ENCODE assay signal across 8 mouse cellular contexts in genomic region chr2:59484438-59484837, GRCm38 (mm10). TPM values are rescaled to one million over a fixed set of nuclear protein-coding genes. Genes with fewer than 3 reads are reported as not detected.
A peak's percentile ranks its signal among the peaks of the same experiment; 100 is the strongest.
DNase-seq lines count a peak whose midpoint lies in the region; ATAC-seq lines count a peak whose summit lies in the region.

Gene Dapl1, plus strand, starts transcription at chr2:59484653.

- H3K36me3 ChIP-seq in midbrain, embryonic 11.5 days (ENCODE audit: control insufficient read depth, insufficient read depth, low read length) = no peaks in the 10 kb centered on the region
- no peaks in the 10 kb centered on the region for H3K36me3 ChIP-seq in midbrain, embryonic 16.5 days (ENCODE audit: control insufficient read depth, insufficient read depth, low read length)

- intact Hi-C loops in heart, postnatal 25 days (cut with DNase I) = no loop called here

- no peaks in the 10 kb centered on the region for H3K27me3 ChIP-seq in midbrain, embryonic 11.5 days (ENCODE audit: control insufficient read depth, insufficient read depth, low read length)
- H3K27me3 ChIP-seq in midbrain, embryonic 16.5 days (ENCODE audit: control insufficient read depth, insufficient read depth, low read depth, low read length) = no peaks in the 10 kb centered on the region

- H3K4me3 ChIP-seq in midbrain, embryonic 11.5 days (ENCODE audit: low read depth, low read length) = no peak within 1 kb of the TSS
- no peak within 1 kb of the TSS for H3K4me3 ChIP-seq in midbrain, embryonic 16.5 days (ENCODE audit: low read depth, low read length)

- peak; percentile 28 for DNase-seq in adrenal gland, postnatal 25 days
- DNase-seq in adrenal gland, adult 2 months = no peak
- DNase-seq in midbrain, embryonic 11.5 days (ENCODE audit: low spot score, missing footprints) = no peak
- peak; percentile 76 for DNase-seq in fat pad, adult 2 months (ENCODE audit: extremely low read depth, low read depth, low spot score)
- peak; percentile 94 for DNase-seq in retina, postnatal 1 day
- DNase-seq in ovary, postnatal 14 days (ENCODE audit: low spot score) = no peak
- DNase-seq in heart, postnatal 25 days (ENCODE audit: low spot score) = no peak

- no peak within 1 kb of the TSS for H3K9ac ChIP-seq in midbrain, embryonic 11.5 days (ENCODE audit: low read length)
- no peak within 1 kb of the TSS for H3K9ac ChIP-seq in midbrain, embryonic 16.5 days (ENCODE audit: low read depth, low read length)

- no peak within 1 kb of the TSS for H3K4me2 ChIP-seq in midbrain, embryonic 11.5 days
- no peak within 1 kb of the TSS for H3K4me2 ChIP-seq in midbrain, embryonic 16.5 days (ENCODE audit: low read length)

- H3K27ac ChIP-seq in midbrain, embryonic 11.5 days (ENCODE audit: low read depth, low read length) = no peak within 1 kb of the TSS
- no peak within 1 kb of the TSS for H3K27ac ChIP-seq in midbrain, embryonic 16.5 days (ENCODE audit: low read length)

- no peaks in the 10 kb centered on the region; the same call in 1 of the 2 replicates for H3K4me1 ChIP-seq in midbrain, embryonic 11.5 days (ENCODE audit: control insufficient read depth, insufficient read depth, low read length)
- peaks cover 7% of the 10 kb centered on the region; the same call in 1 of the 2 replicates for H3K4me1 ChIP-seq in midbrain, embryonic 16.5 days (ENCODE audit: control insufficient read depth, insufficient read depth, low read length)

- peak; percentile 5; the same call in 1 of the 2 replicates for ATAC-seq in midbrain, embryonic 11.5 days (ENCODE audit: low FRiP score)
- no peak for ATAC-seq in midbrain, embryonic 16.5 days

- 72% methylated on average over 9 of the region's 9 CpGs for WGBS in midbrain, embryonic 11.5 days
- WGBS in midbrain, embryonic 16.5 days = 68% methylated on average over 9 of the region's 9 CpGs

- H3K9me3 ChIP-seq in midbrain, embryonic 11.5 days (ENCODE audit: control insufficient read depth, low read length) = no peaks in the 10 kb centered on the region
- no peaks in the 10 kb centered on the region for H3K9me3 ChIP-seq in midbrain, embryonic 16.5 days (replicated peaks; ENCODE audit: control insufficient read depth, low read length, poor library complexity, severe bottlenecking)

RNA-seq across cellular contexts. Expression of gene Dapl1, which starts in this region (rescaled TPM):
- total RNA-seq in adrenal gland, postnatal 25 days (2021) = 0.61 TPM in 1 of 2 replicates, not detected in the other
- not detected for total RNA-seq in adrenal gland, adult 2 months (2021)
- polyA plus RNA-seq in adrenal gland, adult 2 months (2012; rRNA removed) = not detected in 2 replicates
- 0.42 TPM in 1 of 2 replicates, not detected in the other for polyA plus RNA-seq in midbrain, embryonic 11.5 days (2014; fragmentation: Nextera tagmentation; extraction: Ambion mirVana)
- polyA plus RNA-seq in midbrain, embryonic 16.5 days (2015; fragmentation: Nextera tagmentation; extraction: Ambion mirVana) = 0.67 and 1.6 TPM in 2 replicates
- not detected for total RNA-seq in heart, postnatal 25 days (2021)

Comparison
In these comparisons a context has a peak if more than half of its experiments do, and no peak if none do; other contexts are left out.
1. Peak in DNase-seq in adrenal gland, postnatal 25 days; RNA of the gene not detected or under 1 TPM.
2. Peak in ATAC-seq in midbrain, embryonic 11.5 days; RNA of the gene not detected or under 1 TPM.
3. DNase-seq: peak in fat pad, adult 2 months (single experiment) and retina, postnatal 1 day (single experiment); none in adrenal gland, adult 2 months (single experiment), midbrain, embryonic 11.5 days (single experiment), ovary, postnatal 14 days (single experiment) and heart, postnatal 25 days (single experiment).